Mouse (Mus musculus) kidney, embryonic 16.5 days (tissue): ENCODE measurements at regions not wholly inside any gene's neighbourhood (a gene's known extent, or its start where the extent isn't known, plus 50 kb on each side); places are given as distances from the start of the nearest gene placed in this dataset.

ENCODE experiments used
- ATAC-seq: fragments of 200-750 bp; cut with Nextera tagmentation; 2 replicates; pipeline ENCODE4 v1.8.0; 2017; ENCODE audit warnings: moderate TSS enrichment; ENCODE audit not compliant: low FRiP score, low TSS enrichment
- H3K27ac ChIP-seq: fragments of 300-500 bp; sonication (generic); 2 replicates; pipeline ENCODE4 v1.5.1; 2014; ENCODE audit warnings: low read length
- H3K27me3 ChIP-seq: fragments of 300-500 bp; sonication (generic); 2 replicates; pipeline ENCODE4 v1.6.1; 2014; ENCODE audit warnings: low read length, control low read depth, mixed read lengths; ENCODE audit not compliant: insufficient read depth
- H3K36me3 ChIP-seq: fragments of 300-500 bp; sonication (generic); 2 replicates; pipeline ENCODE4 v1.6.1; 2014; ENCODE audit warnings: low read length, control low read depth, mixed read lengths; ENCODE audit not compliant: insufficient read depth
- H3K4me1 ChIP-seq: fragments of 300-500 bp; sonication (generic); 2 replicates; pipeline ENCODE4 v1.6.1; 2014; ENCODE audit warnings: low read length, control low read depth, mixed read lengths; ENCODE audit not compliant: insufficient read depth
- H3K4me2 ChIP-seq: fragments of 300-500 bp; sonication (generic); replicated peaks from 2 replicates; pipeline ENCODE4 v1.6.1; 2014; ENCODE audit warnings: low read depth, low read length
- H3K4me3 ChIP-seq: fragments of 300-500 bp; sonication (generic); 2 replicates; pipeline ENCODE4 v1.5.1; 2014; ENCODE audit warnings: mild to moderate bottlenecking, low read length
- H3K9ac ChIP-seq: fragments of 300-500 bp; sonication (generic); replicated peaks from 2 replicates; pipeline ENCODE4 v1.6.1; 2014; ENCODE audit warnings: low read length
- H3K9me3 ChIP-seq: fragments of 300-500 bp; sonication (generic); 2 replicates; pipeline ENCODE4 v1.6.1; 2016; ENCODE audit warnings: low read length, control low read depth
- WGBS: fragments of 180-500 bp; shearing (Covaris S2); extraction: QIAGEN DNeasy Blood & Tissue Kit; methylation state at CpG from one replicate; pipeline ENCODE4 v1.1.7; 2014; 5-methylcytosine and 5-hydroxymethylcytosine counted together

DNA sequence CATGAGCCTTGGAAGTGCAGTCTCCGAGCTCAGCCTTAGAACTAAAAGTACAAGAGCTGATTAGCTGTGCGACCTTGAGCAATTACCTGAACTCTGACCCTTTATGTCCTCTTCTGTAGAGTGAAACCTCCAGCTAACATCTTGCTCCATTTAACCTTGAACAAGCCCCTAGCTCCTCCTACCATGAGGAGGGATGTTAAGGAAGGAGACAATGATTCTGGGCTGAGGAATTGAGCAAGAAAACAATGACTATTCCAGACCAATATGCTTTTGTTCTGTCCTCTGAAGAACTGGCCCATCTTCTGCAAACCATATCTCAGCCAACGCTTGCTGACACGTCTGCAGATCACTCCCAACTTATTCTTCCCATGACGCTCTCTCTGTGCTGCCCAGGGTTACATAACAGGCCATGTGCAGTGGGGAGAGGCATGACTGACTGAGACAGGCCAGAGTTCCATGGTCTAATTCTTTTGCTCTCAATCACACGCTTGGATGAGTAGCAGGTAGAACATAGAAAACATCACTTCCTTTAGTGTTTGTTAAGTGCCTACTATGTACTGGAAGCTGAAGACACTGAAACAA is 227.5 kb downstream of the Gm12728 start:
- Histone ChIP-seq H3K9me3 (no peaks in the 10 kb centered on the region), H3K4me3 (no peak overlapping the region), H3K4me1 (no peaks in the 10 kb centered on the region), H3K9ac (no peak overlapping the region), H3K27ac (no peak overlapping the region), H3K4me2 (no peak overlapping the region), H3K27me3 (no peaks in the 10 kb centered on the region), H3K36me3 (no peaks in the 10 kb centered on the region)
- WGBS: 84% methylated on average over 6 of the region's 6 CpGs
- no peak for ATAC-seq

- H3K27ac ChIP-seq: no peak overlapping the region
- no peak overlapping the region for H3K4me2 ChIP-seq
- no peaks in the 10 kb centered on the region for H3K36me3 ChIP-seq
- 78% methylated on average over 4 of the region's 4 CpGs for WGBS
- ATAC-seq: no peak
- no peaks in the 10 kb centered on the region for H3K4me1 ChIP-seq
- no peak overlapping the region for H3K4me3 ChIP-seq
- no peaks in the 10 kb centered on the region for H3K27me3 ChIP-seq
- no peak overlapping the region for H3K9ac ChIP-seq
- H3K9me3 ChIP-seq: no peaks in the 10 kb centered on the region
Observed at GRCm38 (mm10) chr4:106018936-106019335, 229.3 kb downstream of the Gm12728 start.

GRCm38 (mm10) chr4:106020338-106020737 is 230.7 kb downstream of the Gm12728 start:
- Histone ChIP-seq H3K9me3 (no peaks in the 10 kb centered on the region), H3K4me1 (no peaks in the 10 kb centered on the region), H3K4me2 (no peak overlapping the region), H3K36me3 (no peaks in the 10 kb centered on the region), H3K27me3 (no peaks in the 10 kb centered on the region), H3K4me3 (no peak overlapping the region), H3K9ac (no peak overlapping the region), H3K27ac (no peak overlapping the region)
- WGBS: 42% methylated on average over 4 of the region's 4 CpGs
- no peak; the same call in 1 of the 2 replicates for ATAC-seq

GRCm38 (mm10) chr4:106024591-106024990 is 234.9 kb downstream of the Gm12728 start:
- no peak for ATAC-seq
- 96% methylated on average over 1 of the region's 1 CpGs for WGBS
- no peak overlapping the region for H3K27ac ChIP-seq
- H3K9ac ChIP-seq: no peak overlapping the region
- no peaks in the 10 kb centered on the region for H3K9me3 ChIP-seq
- H3K36me3 ChIP-seq: no peaks in the 10 kb centered on the region
- H3K4me3 ChIP-seq: no peak overlapping the region
- no peaks in the 10 kb centered on the region; the same call in 1 of the 2 replicates for H3K4me1 ChIP-seq
- no peak overlapping the region for H3K4me2 ChIP-seq
- H3K27me3 ChIP-seq: no peaks in the 10 kb centered on the region

DNA sequence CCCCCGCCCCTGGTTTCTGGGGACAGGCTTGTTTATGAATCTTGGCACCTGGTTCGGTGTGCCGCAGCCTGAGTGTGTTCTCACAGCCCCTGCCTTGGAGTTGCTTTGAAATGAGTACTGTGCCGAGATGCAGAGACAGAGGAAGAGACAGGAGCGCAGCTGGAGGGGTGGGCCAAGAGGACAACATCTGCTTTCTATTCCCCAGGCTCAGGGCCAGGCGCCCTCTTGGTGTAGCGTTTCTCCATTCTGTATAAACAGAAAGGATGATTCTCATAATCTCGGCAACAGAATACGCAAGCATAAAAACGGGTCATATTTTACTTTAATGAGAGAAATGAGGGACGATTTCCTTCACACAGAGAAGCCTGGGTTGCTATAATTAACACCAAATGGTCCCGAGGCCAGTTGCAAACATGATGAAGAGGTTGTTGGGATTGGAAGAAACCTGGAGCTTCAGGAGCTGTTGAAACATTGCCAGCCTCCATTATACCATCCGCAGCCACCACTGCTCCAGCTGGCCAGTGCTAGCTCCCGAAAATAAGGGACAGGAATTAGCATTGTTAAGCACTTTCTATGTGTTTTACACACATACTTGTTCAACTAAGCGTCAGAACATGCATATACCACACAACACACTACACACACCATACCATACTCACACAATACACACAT is 236.4 kb downstream of the Gm12728 start:
- Histone ChIP-seq H3K27ac (no peak overlapping the region), H3K4me3 (no peak overlapping the region), H3K9ac (no peak overlapping the region), H3K4me2 (peak overlapping the region; percentile 13; the same call in 1 of the 2 replicates), H3K36me3 (no peaks in the 10 kb centered on the region), H3K4me1 (no peaks in the 10 kb centered on the region; the same call in 1 of the 2 replicates), H3K9me3 (no peaks in the 10 kb centered on the region), H3K27me3 (no peaks in the 10 kb centered on the region)
- WGBS: 48% methylated on average over 15 of the region's 15 CpGs
- no peak for ATAC-seq

DNA sequence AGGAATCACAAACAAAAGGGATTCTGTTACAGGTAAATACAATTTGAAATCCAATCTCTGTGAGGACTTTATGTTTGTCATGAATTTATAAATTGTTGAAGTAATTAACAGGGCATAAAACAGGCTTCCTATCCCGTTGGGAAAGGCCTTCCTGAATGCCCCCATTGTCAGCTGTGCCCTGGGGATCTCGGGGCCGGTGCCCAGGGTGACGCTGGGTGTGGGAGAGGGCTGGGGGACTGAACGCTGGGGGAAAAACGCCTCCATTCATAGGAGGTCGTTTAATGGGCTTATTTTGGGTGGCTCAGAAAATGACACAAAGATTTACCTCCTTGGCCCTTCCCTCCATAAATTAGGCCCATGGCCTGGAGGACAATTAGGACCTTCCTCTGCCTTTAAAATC is 250.7 kb downstream of the Gm12728 start:
- Histone ChIP-seq H3K4me2 (no peak overlapping the region), H3K9me3 (no peaks in the 10 kb centered on the region), H3K4me3 (no peak overlapping the region), H3K9ac (no peak overlapping the region), H3K36me3 (no peaks in the 10 kb centered on the region), H3K27me3 (no peaks in the 10 kb centered on the region), H3K4me1 (peaks cover 11% of the 10 kb centered on the region), H3K27ac (0 out of 2 replicates have a peak overlapping the region, but pooled peaks have one; percentile 21)
- 26% methylated on average over 7 of the region's 7 CpGs for WGBS
- peak; percentile 66; the same call in 1 of the 2 replicates for ATAC-seq

GRCm38 (mm10) chr4:106042456-106042855 is 252.8 kb downstream of the Gm12728 start:
- Histone ChIP-seq H3K9me3 (no peaks in the 10 kb centered on the region), H3K4me1 (peaks cover 11% of the 10 kb centered on the region), H3K9ac (no peak overlapping the region), H3K4me3 (no peak overlapping the region), H3K27me3 (no peaks in the 10 kb centered on the region), H3K4me2 (no peak overlapping the region), H3K27ac (no peak overlapping the region), H3K36me3 (no peaks in the 10 kb centered on the region)
- WGBS: 24% methylated on average over 3 of the region's 3 CpGs
- peak; percentile 77 for ATAC-seq

- Histone ChIP-seq H3K36me3 (no peaks in the 10 kb centered on the region), H3K4me1 (peaks cover 11% of the 10 kb centered on the region), H3K4me3 (no peak overlapping the region), H3K9me3 (no peaks in the 10 kb centered on the region), H3K27ac (no peak overlapping the region), H3K9ac (no peak overlapping the region), H3K27me3 (no peaks in the 10 kb centered on the region), H3K4me2 (no peak overlapping the region)
- WGBS: 81% methylated on average over 9 of the region's 9 CpGs
- ATAC-seq: no peak
Observed at GRCm38 (mm10) chr4:106043661-106044060, 254.0 kb downstream of the Gm12728 start.

DNA sequence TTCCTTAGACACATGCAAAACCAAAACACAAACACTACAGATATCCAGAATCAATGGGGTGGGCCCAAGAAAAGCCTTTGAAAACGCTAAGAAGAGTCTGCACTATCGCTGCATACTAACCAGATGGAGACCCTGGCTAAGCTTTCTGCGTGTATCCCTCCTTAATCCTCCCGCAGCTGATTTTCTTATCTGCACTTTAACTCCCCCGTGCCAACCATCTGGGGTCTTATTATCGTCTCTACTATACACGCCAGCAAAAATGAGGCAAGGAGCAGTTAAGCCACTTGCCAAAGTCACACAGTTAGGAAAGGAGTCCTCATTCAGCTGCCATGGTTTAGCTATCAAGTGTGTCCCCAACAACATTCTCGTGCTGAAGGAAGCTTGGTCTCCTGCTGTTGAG is 258.4 kb downstream of the Gm12728 start:
- 0 out of 2 replicates have a peak, but pooled peaks cover 5% of the 10 kb centered on the region for H3K4me1 ChIP-seq
- H3K9ac ChIP-seq: no peak overlapping the region
- WGBS: 69% methylated on average over 8 of the region's 8 CpGs
- no peak overlapping the region for H3K27ac ChIP-seq
- H3K4me2 ChIP-seq: no peak overlapping the region
- H3K9me3 ChIP-seq: no peaks in the 10 kb centered on the region
- H3K36me3 ChIP-seq: no peaks in the 10 kb centered on the region
- no peak for ATAC-seq
- H3K4me3 ChIP-seq: no peak overlapping the region
- H3K27me3 ChIP-seq: no peaks in the 10 kb centered on the region

DNA sequence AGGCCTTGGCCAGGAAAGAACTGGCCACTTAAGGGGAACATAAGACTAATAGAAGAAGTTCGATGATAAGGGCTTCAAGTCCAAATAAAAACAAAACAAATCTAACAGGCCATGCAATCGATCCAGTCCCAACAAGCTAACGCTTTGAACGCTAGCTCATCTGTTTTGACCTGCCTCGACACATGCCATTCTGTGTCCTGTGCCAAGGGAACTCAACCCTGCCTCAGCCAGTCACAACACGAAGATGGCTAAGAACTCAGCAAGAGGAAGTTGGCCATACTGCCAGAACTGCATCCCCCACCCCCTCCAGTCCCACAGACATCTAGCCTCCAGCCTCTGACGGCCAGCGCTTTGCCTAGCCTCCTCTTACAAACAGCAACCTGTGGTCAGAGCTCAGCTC is 259.1 kb downstream of the Gm12728 start:
- Histone ChIP-seq H3K4me1 (0 out of 2 replicates have a peak, but pooled peaks cover 5% of the 10 kb centered on the region), H3K9me3 (no peaks in the 10 kb centered on the region), H3K4me2 (no peak overlapping the region), H3K9ac (no peak overlapping the region), H3K36me3 (no peaks in the 10 kb centered on the region), H3K27me3 (no peaks in the 10 kb centered on the region), H3K27ac (no peak overlapping the region), H3K4me3 (no peak overlapping the region)
- WGBS: 86% methylated on average over 8 of the region's 8 CpGs
- no peak for ATAC-seq
